Mouse (Mus musculus): ENCODE data around the gene Tenm4.
"Not testable (repeated sequence)": the region's sequence is repeated elsewhere in the genome, so short reads cannot be mapped to it uniquely, and the experiment has no call there.

The Tenm4 gene

GRCm38 (mm10) chr7:96595535-96596295, 424.7 kb downstream of the Tenm4 start:
- DNase-seq = no peak

GRCm38 (mm10) chr7:96596402-96597195, 425.6 kb downstream of the Tenm4 start:
- no peak for DNase-seq

- DNase-seq = peak; percentile 57 to 62
Observed at GRCm38 (mm10) chr7:96597871-96598270, 426.8 kb downstream of the Tenm4 start.

GRCm38 (mm10) chr7:96599081-96599480, 428.0 kb downstream of the Tenm4 start:
- no peak for DNase-seq

GRCm38 (mm10) chr7:96600381-96600941, 429.4 kb downstream of the Tenm4 start:
- DNase-seq = no peak

- DNase-seq = no peak
Observed at GRCm38 (mm10) chr7:96604091-96604745, 433.2 kb downstream of the Tenm4 start.

- no peak for DNase-seq
Observed at GRCm38 (mm10) chr7:96605316-96605715, 434.3 kb downstream of the Tenm4 start.

- DNase-seq = no peak
Observed at GRCm38 (mm10) chr7:96609854-96610586, 439.0 kb downstream of the Tenm4 start.

GRCm38 (mm10) chr7:96617371-96617770, 446.3 kb downstream of the Tenm4 start:
- DNase-seq = no peak

GRCm38 (mm10) chr7:96619930-96620472, 449.0 kb downstream of the Tenm4 start:
- no peak for DNase-seq

- DNase-seq = no peak
Observed at GRCm38 (mm10) chr7:96626338-96626737, 455.3 kb downstream of the Tenm4 start.

- not testable (repeated sequence) for DNase-seq
Observed at GRCm38 (mm10) chr7:96630551-96630950, 459.5 kb downstream of the Tenm4 start.

GRCm38 (mm10) chr7:96633008-96633407, 462.0 kb downstream of the Tenm4 start:
- DNase-seq = no peak

- no peak for DNase-seq
Observed at GRCm38 (mm10) chr7:96635830-96636440, 464.9 kb downstream of the Tenm4 start.

- DNase-seq = peak; percentile 60 to 73
Observed at GRCm38 (mm10) chr7:96643461-96644204, 472.6 kb downstream of the Tenm4 start.

GRCm38 (mm10) chr7:96644205-96644531, 473.1 kb downstream of the Tenm4 start:
- DNase-seq = no peak

- no peak for DNase-seq
Observed at GRCm38 (mm10) chr7:96647657-96648056, 476.6 kb downstream of the Tenm4 start.

GRCm38 (mm10) chr7:96648606-96649005, 477.6 kb downstream of the Tenm4 start:
- no peak for DNase-seq

GRCm38 (mm10) chr7:96649171-96649570, 478.1 kb downstream of the Tenm4 start:
- no peak for DNase-seq

GRCm38 (mm10) chr7:96650435-96650834, 479.4 kb downstream of the Tenm4 start:
- no peak for DNase-seq

GRCm38 (mm10) chr7:96651055-96651454, 480.0 kb downstream of the Tenm4 start:
- DNase-seq = no peak

Measured in cerebellum, postnatal 14 days (tissue).